Comparison of ENCODE assay signal across 16 mouse cellular contexts in the genomic region with DNA sequence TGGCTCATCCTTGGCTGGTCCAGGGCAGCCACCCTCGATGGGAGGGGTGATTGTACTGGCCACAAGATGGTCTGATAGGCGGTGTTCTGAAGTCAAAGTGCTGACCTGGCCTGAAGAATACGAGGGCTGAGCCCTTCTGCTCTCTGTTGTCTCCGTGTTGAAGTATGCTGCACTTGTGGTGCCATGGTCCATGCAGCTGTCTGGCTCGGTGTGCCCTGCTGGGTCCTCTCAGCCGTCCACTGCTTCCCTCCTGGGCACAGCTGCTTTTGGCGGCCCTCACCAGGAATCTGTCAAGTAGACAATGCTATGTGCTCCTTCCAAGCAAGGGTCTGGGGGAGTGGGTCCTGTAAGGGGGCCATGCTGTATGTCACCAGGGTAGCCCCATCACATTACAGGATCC. TPM values are rescaled to one million over a fixed set of nuclear protein-coding genes. Genes with fewer than 3 reads are reported as not detected.
"Had no signal": no experiment of that assay in that cellular context is flagged by ENCODE, and none has a peak within 500 bp of the region (broad histone marks: within the 10 kb centered on the region; RNA-seq: fewer than 3 reads in every experiment).

No protein-coding gene starts in this region.

- DNase-seq: lung, adult 18-20 months; lung, embryonic 14.5 days; lung, postnatal 10 days; lung, postnatal 4 days; right cerebral cortex, postnatal 14 days; thymus, adult 2 months; thymus, postnatal 25 days; thymus, postnatal 4 days had no signal

- H3K4me3 ChIP-seq: midbrain, embryonic 13.5 days; midbrain, embryonic 15.5 days; neural tube, embryonic 12.5 days; stomach, embryonic 15.5 days had no signal

- H3K9ac ChIP-seq: liver, embryonic 14.5 days; lung, embryonic 14.5 days; midbrain, embryonic 13.5 days; midbrain, embryonic 15.5 days; neural tube, embryonic 12.5 days; stomach, embryonic 15.5 days had no signal

- ATAC-seq: midbrain, embryonic 13.5 days; midbrain, embryonic 15.5 days had no signal

- H3K4me1 ChIP-seq: midbrain, embryonic 13.5 days; midbrain, embryonic 15.5 days; neural tube, embryonic 12.5 days; stomach, embryonic 15.5 days had no signal

- H3K36me3 ChIP-seq: midbrain, embryonic 15.5 days; stomach, embryonic 15.5 days had no signal

- H3K27ac ChIP-seq: liver, embryonic 14.5 days; midbrain, embryonic 13.5 days; midbrain, embryonic 15.5 days; neural tube, embryonic 12.5 days; stomach, embryonic 15.5 days; stomach, postnatal 0 days had no signal

- H3K9me3 ChIP-seq: midbrain, embryonic 15.5 days; neural tube, embryonic 12.5 days; stomach, embryonic 15.5 days had no signal

- H3K27me3 ChIP-seq: midbrain, embryonic 13.5 days; midbrain, embryonic 15.5 days; neural tube, embryonic 12.5 days; stomach, embryonic 15.5 days had no signal

- H3K4me2 ChIP-seq: lung, embryonic 14.5 days; midbrain, embryonic 11.5 days; midbrain, embryonic 13.5 days; midbrain, embryonic 15.5 days; neural tube, embryonic 12.5 days; stomach, embryonic 15.5 days had no signal

RNA-seq across cellular contexts. Expression of a gene that starts 24.8 kb away (rescaled TPM):
- total RNA-seq: neutrophil, adult 5-6 weeks had no signal
